Mouse (Mus musculus): ENCODE measurements around the gene Gm17693. TPM values are rescaled to one million over a fixed set of nuclear protein-coding genes. Genes with fewer than 3 reads are reported as not detected.
"Not testable (repeated sequence)": the region's sequence is repeated elsewhere in the genome, so short reads cannot be mapped to it uniquely, and the experiment has no call there.

Gm17693 gene
- total RNA-seq (2015; ENCODE audit: low replicate concordance) (not detected in 2 replicates), total RNA-seq (2017; ENCODE audit: low replicate concordance) (not detected in 2 replicates)

DNA sequence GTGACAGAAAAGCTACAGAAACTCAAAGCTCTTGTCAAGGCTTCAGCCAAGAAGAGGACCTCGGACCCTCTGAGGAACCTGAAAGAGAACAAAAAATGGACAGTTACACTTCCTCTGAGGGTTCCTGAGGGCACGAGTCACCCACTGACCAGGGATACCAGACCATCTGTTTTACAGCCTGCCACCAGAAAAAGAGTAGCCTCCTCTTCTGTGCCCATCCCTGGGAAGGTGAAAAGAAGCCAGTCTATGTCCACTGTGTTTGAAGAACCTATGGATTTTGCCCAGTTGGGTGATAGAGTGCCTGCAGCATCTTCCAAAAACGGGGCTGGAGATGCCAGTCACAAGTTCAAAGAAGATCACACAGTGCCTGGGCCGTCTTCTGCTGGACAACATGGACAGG lies at the start of gene Gm17693:
TSS of gene Gm17693 (plus strand) at position 301 of the 400 bp plus-strand sequence.
- not testable (repeated sequence) for ATAC-seq (replicated peaks; ENCODE audit: low FRiP score, poor library complexity, severe bottlenecking)
